Mouse (Mus musculus): ENCODE results near the gene Mxi1.

Gene Mxi1

DNA sequence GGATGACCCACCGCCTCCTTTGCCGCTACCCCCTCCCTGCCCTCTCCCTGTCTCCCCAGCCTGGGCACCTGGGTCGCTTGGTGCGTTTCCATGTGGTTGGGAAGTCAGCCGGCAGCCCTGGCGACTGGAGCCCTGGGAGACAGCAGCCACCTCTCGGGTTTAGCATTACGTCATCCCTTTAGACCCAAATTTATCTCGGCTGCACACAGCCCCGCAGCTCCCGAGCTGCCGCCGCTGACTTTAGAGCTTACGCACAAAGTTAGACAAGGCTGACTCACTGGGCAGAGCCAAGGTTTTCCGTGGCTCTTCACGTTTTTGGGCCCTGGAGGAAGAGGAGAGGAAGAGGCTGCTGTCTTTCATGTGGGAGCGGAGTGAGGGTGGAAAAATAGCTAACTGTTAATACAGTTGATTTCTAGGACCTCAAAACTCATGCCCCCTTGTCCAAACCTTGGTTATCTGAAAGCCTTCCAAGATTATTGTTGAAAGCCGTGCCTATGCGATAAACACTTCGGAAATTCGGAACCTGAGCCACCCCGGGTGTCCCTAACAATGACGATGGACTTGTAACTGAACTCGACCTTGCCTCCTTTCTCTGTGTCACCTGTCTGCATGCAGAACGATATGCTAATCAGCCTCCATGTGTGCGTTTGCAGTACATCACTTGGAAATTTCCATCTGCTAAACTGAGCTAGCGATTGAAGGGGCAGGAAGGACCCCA, 15.4 kb downstream of the Mxi1 start:
- peak in 1 of 2 experiments; percentile 32 for DNase-seq

DNA sequence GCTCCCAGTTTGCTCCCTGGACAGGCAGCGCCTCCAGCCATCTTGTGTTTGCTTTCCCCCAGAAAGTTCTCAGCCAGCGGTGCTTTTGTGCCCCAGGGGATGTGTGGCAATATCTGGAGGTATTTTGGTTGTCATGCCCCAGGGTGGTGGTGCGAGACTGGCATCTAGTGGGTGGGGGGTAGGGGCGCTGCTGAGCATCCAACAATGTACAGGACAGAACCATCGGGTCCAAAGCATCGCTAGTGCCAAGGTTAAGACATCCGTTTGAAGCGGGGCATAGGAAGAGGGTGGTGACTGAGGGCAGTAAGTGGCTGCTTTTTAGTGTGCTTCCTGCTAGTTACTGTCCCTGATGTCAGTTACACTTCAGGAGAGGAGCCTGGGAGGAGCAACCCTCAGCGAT, 17.8 kb downstream of the Mxi1 start:
- peak; percentile 22 to 35 for DNase-seq

DNA sequence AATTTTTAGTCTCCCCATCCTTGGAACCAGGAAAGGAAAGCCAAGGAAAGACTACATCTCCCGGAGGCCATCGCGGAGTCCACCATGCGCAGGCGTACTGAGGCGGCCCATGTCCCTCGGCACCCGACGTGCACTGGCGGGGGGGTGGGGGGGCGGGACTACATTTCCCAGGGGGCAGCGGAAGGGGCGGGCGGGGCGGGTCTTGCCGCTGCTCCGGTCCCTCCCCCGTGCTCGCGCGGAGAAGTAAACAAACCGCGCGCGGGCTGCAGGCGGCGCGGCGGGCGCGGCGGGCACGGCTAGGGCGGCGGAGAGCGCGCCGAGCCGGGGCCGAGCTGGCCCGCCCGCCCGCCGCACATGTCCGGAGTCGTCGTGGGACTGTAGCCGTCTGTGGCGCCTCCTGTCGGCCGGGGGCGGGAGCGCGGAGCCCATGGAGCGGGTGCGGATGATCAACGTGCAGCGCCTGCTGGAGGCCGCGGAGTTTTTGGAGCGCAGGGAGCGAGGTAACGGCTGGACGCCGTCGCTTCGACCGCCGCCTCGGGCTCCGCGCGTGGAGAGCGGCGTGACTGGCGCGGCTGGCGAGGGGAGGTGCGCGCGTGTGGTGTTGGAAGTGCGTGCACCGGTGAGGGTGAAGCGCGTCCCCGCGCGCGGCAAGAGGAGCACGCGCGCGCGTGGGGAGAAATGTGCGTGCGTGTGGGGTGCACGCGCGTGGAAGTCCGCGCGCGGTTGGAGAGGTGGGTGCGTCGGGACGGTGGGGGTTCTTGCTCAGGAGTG, 19.1 kb downstream of the Mxi1 start:
- DNase-seq = peak; percentile 84 to 87

DNA sequence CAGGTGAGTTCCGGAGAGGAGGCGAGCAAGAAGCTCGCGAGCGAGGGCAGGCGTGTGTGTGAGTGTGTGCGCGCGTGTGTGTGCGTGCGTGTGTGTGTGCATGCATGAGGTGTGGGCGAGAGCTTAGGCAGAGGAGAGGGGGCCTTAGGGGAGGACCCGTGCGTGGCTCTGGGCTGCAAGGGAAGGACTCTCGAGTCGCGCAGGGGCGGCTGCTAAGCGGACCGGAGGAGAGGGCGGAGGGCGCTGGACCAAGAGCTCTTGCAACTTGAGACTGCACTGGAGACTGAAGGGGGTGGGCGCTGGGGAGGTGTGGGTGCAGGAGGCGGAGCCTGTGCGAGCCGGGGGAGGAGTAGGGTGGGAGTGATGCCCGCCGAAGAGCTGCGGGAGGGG, 19.7 kb downstream of the Mxi1 start:
- DNase-seq = peak; percentile 84 to 88

DNA sequence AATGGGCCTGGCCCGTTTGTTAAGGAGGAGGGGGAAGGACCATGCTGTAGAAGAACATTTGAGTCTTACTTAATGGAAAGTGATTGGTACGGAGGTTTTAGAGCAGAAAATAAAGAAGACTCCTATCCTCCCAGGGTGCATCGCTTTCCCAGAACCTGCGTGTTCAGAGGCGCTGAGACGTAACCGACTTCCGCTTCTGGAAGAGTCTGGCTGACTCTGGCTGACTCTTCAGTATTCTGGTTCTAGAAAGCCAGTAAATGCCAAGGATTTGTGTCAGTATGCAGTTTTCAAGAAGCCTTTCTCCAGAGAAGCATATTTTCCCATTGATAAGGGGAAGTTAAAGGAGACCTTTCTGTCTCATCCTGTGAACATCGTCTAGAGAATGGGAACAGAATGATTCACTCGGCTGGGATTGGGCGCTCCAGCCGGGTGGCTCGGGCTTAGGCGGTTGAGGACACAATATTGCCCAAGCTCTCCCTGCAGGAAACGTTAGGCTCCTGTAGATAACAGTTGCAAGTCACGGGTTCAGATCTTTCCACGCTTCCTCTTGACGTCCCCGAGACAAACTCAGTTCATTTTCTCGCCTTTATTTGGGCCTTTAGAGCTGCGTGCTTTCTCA, 21.7 kb downstream of the Mxi1 start:
- no peak for DNase-seq

DNA sequence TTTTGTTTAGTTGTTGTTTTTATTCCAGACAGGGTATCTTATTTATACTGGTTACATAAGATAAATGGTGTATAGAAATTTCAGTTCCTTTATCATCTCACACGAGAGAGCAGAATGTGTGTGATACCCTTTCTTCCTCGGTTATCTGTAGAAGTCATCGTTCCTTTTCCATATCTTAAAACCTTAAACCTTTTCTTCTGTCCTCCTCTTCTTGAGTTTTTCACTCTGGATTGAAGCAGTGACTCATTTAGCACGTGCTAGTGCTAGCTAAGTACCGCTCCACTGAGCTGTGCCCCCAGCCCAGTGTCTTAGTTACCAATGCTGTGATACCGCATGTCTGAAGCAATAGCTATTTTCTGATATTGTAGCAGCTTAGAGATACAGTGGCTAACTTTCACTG, 23.4 kb downstream of the Mxi1 start:
- no peak for DNase-seq

DNA sequence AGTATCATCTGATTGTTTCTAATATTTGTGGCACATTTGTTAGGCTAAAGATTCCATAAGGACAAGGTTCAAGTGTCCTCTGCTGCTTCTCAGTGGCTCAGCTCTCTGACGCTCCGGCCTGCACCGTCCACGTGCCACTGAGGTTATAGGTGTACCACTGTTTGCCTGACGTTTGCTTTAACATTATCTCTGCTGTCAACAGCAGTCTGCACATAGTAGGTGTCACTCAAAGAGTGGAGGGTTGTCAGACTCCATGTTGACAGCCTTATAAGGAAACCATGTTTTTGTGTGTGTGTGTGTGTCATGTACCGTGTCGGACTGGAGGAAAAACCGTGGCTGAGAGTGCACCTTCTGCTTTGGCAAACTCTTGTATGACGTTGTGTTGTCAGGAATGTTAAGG, 24.9 kb downstream of the Mxi1 start:
- DNase-seq = no peak

DNA sequence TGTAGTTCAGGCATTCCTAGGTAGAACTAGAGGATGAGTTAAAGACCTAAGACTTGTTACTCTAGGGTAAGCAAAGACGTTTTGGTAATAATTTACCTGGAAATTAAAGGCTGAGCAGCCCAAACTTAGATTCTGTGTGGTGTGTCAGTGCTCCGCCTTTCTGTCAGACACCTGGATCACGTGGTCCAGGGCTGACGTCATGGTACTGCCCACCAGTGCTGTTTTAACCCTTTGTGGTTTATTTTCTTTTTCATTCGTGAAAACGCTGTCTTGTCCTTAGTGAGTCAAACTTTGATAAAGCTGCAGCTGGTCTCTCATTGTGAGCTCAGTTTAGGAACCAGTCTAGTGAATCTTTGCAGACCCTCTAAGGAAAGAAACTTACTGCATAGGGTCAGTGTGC, 30.1 kb downstream of the Mxi1 start:
- no peak for DNase-seq

DNA sequence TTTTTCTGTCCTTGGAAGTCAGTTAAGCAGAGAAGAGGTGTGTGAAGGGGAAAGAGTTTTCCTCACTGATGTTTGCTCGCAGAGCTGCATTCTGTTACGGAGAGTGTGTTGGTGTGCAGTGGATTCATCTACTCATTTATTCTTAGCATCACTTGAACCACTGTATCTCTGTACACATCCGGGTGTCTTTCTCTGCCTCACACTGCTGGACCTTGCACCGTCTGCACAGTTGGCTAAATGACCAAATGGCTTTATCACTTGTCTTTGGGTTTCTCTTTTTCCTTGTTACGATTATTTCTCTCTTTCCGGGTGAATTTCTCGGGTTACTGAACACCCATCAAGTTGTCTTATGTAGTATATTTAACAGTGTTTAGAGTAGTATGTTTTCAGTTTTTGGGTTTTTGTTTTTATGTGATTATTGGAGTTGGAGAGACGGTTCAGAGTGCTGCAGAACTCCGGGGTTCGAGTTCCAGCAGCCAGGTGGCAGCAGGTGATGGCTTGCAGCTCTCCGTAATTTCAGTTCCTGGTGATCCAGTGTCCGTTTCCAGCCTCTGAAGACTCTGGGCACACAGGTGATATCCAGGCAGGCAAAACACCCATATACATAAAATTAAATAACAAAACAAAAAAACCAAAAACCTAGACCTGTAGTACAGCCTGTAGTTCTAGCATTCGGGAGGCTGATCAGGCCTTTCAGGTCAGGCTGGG, 33.0 kb downstream of the Mxi1 start:
- DNase-seq = no peak

DNA sequence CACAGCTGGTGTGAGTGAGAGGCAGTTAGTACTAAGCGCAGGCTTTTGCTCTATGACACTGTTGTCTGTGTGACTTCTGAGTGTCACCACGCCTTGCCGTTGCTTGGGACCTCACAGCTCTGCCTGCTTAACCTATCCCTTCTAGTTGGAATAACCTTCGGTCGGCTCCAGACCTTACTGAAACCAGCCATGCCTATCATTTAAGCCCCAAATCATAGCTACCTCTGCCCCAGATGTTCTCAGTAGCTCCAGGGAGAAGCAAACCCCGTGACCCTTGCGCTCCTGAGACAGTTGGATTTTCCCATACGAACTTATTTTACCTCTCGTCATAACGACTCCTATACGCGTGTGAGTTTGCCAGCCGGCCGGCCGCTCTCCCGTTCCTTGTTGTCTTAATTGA, 33.7 kb downstream of the Mxi1 start:
- DNase-seq = no peak

DNA sequence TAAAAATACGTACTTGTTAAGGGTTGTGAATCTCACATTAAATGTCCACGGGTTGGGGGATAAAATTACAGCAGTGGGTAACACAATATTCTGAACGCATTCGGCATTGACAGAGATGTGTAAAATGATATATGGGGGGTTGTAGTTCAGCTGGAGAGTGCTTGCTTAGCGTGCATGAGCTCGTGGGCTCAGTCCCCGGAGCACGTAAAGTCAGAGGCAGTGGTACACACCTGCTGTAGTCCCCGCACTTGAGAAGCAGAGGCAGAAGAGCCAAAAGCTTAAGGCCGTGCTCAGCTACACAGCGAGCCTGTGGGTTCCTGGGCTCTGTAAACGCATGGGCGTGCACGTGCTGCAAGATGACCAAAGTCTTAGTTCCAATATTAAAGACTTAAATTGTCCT, 35.4 kb downstream of the Mxi1 start:
- no peak for DNase-seq

DNA sequence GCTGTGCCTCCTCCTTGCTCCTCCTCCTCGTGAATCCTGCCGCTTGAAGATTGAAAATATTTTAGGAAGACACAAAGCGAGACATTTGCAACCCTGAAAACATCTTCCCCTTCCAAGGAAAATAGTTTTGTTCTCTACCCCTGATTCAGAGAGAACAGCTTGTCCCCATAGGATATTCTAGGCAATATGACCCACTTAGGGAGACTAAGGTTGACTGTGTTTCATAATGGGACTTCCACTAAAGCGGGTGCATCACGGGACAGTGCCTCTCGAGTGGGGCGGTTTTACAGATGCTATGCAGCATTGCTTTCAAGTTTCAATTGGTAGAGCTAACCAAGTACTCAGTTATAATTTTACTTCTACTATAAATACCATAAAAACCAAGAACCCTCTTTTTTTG, 43.5 kb downstream of the Mxi1 start:
- DNase-seq = no peak

DNA sequence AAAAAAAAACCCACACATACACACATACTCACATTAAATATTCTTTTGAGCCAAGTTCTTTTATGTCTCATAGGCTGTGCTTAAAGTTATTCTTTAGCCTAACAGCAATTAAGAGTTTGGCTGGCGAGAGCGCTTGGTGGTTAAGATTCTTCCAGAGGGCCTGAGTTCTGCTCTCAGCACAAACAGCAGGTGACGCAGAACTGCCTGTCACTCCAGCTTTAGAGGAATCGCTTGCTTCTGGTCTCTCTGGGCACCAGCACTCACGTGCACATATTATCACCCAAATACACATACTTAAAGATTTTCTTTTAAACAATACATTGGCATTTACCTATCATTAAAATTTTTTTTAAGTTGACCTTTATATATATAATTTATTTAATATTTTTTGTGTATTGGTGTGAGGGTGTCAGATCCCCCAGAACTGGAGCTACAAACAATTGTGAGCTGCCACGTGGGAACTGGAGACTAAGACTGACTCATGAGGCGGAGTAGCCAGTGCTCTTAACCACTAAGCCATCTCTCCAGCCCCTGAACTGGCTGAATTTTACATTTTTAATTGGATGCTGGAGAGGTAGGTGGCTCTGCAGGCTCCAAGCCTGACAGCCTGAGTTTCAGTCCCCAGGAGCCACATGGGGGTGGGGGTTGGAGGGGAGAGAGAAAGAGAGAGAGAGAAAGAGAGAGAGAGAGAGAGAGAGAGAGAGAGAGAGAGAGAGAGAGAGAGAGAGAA, 44.1 kb downstream of the Mxi1 start:
- no peak for DNase-seq

DNA sequence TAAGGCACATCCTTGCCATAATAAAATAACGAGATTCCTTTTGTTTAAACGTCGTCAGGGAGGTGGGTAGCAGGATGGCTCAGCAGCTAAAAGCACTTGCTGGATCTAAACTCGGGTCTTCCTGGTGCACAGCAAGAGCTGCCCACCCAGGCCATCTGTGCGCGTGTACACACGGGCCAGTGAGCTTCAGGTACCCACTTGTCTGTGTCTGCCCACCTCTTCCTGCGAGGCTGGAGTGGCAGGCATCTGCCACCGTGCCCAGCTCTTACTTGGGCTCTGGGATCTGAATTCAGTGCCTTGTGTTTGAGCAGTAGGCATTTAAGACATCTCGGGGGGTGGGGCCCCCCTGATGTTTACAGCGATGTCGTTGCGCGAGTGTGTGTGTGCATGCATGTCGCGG, 44.7 kb downstream of the Mxi1 start:
- DNase-seq = no peak

DNA sequence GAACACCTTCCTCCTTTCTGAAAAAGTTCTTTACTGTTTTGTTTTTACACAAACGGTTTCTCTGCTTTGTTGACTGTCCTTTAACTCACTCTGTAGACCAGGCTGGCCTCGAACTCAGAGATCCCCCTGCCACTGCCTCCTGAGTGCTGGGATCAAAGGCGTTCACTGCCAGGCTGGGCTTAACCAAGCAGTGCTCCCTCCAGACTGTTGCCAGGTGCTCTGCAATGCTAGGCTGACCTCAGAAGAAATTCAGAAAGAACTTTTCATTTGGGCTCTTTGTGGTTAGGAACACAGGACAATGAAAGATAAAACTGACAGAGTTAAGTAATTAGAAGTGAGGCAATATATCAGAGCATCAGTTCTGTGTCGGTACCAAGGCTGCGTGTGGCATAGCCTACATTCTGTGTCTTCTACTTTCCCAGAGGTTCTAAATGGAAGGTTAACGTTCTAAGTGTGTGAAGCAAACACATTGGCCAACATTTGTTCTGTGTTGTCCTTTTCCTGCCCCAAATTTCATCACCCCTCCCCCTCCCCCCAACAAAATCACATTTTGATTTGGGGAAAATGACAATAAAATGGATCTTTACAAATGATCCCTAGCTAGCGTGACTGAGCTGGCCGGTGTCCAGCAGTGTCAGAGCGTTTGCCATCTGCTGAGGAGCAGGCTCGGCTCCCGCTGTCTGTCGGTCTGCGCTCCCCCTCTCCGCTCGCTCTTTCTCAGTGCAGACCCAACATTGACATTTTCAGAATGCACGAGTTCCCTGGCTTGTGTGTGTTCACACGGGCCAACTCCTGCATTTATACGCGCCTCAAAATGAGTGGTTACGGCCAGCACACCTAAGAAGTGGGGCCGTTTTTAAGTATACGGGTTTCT, 49.1 kb downstream of the Mxi1 start:
- DNase-seq = no peak

DNA sequence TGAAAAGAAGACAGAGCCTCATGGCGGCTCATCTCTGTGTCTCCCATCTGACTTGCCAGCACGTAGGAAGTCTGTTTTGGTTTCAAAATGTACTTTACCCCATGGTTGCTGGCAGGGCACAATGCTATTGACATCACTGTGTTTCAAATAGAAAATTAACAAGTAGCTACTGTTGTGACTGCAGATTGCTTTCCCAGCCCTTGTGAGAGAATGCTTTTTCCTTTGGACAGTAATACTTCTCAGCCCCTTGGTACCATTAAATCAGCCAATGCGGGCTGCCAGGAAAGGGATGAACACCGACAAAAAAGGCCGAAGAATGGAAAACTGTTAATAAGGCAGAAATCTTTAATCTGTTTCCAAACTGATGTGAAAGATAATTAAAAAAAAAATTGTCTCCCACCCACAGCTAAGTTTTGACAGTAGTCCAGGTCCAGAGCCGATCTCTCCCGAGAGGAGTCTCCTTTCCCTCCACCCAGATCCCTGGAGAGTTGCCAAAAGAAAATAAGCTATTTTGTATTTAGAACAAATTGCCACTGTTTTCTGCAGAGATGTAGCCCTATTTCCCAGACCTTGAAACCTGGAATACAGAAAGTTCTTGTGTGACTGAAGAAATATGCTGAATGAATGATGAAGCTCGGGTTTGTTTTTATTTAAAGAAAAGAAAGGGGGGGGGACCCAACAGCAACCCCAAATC, 50.1 kb downstream of the Mxi1 start:
- no peak for DNase-seq

DNA sequence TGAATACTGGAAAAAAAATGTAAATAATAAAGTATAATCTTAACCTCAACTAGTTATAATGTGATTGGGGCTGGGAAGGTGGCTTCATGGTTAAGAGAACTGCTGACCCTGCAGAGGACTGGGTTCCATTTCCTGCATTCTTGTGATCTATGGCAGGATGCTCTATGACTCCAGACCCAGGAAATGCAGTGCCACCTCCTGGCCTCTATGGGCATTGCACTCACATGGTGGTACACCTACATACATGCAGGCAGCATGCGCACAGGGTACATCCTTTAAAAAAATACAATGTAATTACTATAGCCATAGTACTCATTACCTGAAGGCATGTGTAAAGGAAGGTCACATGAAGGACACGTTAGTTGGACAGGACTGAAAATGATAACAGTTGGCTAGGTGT, 52.6 kb downstream of the Mxi1 start:
- peak; percentile 56 for DNase-seq

DNA sequence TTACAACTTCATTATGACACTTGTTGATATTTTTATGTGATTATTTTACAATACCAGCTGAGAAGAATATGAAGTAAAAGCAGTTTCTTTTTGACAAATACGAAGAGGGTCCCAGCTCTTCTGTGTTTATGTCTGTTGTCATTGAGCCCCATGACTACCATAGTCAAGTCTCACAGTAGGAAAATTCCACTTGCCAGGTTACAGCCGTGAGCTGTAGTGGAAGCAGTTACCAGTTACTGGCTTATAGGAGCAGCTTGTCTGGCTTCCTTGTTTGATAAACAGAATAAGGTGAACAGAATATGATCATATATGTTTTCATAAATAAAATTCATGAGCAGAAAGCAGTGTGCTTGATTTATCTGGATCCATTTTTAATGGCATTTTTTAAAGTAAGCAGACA, 54.2 kb downstream of the Mxi1 start:
- no peak for DNase-seq

DNA sequence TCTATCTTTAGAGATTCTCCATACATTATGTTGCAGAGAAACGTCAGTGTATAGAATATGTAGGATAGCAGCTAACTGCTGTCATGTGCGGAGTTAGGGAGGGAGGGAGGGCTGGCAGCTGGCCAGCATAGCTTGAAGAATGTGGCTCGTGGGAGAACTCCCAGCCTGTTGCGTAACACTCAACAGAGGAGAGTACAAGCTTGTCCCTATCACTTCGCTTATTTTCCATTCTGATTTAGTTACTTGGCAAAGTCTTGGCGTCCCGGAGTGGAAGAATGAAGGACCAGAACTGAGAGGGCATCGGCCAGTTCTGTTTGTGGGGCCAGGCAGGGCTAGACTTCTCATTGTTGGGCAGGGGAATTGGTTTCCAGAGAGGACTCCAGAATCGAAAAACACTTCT, 54.6 kb downstream of the Mxi1 start:
- DNase-seq = no peak

DNA sequence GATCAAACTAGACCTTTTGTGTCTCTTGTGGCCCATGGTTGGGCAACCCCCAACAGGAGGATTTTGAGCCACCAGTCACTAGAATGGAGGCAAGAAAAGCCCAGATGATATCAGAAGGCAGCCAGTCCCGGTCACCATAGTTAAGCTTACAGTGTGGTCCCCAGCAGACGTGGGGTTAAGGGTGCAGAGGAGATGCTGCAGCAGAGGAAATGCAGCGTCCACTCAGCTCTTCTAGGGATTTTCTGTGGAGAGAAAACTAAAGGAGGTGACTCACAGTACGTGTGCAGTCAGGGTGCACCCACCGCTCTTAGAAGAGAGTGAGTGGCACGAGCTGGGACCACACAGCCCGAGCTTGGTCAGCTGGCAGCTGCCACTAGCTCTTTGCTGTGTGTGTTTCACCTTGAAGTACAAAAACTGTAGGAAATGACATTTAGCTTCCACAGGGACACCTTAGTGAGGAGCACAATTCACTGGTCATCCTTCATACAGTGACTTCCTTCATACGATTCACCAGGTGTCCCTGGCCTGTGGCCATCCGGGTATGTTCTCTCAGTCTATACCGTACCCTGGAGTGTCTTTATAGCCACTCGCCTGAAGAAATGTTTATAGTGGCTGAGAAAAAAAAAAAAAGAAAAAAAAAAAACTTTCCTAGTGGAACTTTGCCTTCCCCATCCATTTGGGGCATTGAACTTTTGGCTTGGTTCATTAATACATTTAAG, 55.9 kb downstream of the Mxi1 start:
- no peak for DNase-seq

Data from thymus, postnatal 36 days (tissue).